Mouse (Mus musculus): ENCODE measurements around the gene Tia1.

GRCm38 (mm10) chr6:86472100-86472955, 68.3 kb downstream of the Tia1 start:
- TF ChIP-seq POLR2A (IDR thresholded peaks at IDR 0.05; ENCODE audit: insufficient read depth, low read depth, low read length) (peak; percentile 69), CTCF (IDR thresholded peaks at IDR 0.05; ENCODE audit: insufficient read depth, low read depth, low read length) (peak; percentile 87)

Measured in olfactory bulb, adult 2 months (tissue).